Mouse (Mus musculus) adipocyte (in vitro differentiated cells): ENCODE data around the gene Tcf7.
A peak's percentile ranks its signal among the peaks of the same experiment; 100 is the strongest.

ENCODE experiments used
- DNase-seq: peaks from one replicate; pipeline ENCODE4 v3.0.0-alpha.2; 2016; ENCODE audit warnings: low spot score

Tcf7 gene

DNA sequence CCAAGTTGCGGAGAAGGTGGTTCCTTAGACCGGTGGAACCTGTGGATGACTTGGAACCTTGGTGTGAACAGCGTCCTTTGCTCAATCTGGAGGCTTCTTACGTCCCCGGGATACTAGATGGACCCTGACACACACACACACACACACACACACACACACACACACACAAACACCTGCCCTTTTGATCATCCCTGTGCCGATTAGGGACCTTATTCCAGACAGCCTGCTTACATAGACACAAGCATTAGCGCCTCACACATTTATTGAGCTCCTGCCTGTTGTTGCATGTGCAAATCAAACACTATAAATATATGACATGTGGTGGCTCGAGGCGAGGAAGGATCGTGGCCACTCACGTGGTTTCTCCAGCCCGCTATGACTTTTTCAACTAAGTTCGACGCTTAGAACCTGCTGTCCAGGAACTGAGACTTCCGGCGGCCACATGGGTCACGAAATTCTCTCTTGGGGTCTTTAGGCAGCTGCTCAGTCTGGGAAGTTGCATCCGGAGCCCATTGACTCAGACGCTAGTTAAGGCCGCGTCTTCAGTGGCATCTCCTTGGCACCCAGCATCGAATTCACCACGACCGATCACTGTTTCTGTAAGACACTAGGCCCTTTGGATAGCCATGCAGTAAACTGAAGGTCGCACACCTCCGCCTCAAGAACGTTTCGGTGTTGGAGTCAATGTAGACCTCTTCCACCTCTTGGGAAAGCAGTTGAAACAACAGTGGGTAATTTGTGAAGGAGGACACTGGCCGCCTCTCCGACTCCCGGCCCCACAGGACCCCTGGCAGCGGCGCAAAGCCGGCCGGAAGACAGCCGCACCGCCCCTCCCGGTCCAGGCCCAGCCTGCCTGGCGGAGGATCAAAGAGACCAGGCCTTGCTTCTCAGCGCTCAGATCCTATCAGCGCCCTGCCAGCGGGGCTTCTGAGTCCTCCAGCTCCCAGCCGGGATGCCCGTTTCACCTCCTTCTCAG, 1.1 kb upstream of the Tcf7 start:
- DNase-seq = no peak

DNA sequence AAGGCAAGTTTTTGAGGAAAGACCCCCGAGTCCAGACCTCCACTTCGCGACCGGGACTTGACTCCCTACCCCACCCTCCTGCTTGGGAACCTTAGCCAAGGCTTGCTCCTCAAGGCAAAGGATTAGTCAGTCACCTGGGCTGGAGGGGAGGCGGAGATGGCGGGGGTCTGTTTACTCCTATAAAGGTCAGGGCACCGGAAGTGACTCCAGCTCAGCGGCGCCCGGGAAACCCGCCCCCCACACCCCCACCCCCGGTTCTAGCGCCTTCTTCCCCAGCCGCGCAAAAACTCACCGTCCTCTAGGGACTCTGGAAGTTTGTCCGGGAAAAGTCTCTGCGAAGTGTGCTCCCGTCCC, 417 bp downstream of the Tcf7 start:
- no peak for DNase-seq

DNA sequence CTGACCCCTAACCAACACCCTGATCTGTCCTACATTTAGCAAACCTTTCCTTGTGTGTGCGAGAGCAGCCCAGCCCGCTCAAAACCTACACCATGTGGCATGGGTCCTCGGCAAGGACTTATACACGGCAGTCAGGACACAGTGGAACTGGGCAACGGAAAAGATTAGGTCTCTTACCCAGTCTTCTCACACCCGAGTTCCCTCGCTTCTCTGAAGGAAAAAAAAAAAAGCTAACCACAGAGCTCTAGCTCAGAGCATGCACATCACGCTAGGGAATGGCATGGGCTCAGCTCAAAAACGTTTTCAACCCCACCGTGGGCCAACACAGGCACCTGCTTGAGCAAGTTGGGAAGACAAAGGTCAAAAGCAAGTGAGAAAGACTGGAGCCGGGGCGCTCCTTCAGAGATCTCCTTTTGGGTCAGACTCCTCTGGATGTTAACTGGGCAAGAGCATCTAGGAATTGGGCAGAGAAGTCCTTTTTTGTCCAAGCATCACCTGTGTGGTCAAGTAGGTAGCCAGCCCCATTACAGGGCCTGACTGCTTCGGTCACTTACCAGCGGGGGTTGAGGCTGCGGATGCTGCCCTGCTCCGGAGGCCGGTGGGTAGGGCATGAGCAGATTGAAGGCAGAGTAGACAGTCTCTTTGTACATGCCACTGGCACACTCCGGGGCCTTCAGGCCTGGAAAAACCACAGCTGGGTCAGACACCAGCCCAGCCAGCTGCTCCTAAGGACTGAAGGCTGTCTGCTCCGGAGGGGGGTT, 1.1 kb downstream of the Tcf7 start:
- no peak for DNase-seq

GRCm38 (mm10) chr11:52280566-52281455, 2.0 kb downstream of the Tcf7 start:
- DNase-seq = no peak

- DNase-seq = no peak
Measured at GRCm38 (mm10) chr11:52279611-52280145, 3.1 kb downstream of the Tcf7 start.

DNA sequence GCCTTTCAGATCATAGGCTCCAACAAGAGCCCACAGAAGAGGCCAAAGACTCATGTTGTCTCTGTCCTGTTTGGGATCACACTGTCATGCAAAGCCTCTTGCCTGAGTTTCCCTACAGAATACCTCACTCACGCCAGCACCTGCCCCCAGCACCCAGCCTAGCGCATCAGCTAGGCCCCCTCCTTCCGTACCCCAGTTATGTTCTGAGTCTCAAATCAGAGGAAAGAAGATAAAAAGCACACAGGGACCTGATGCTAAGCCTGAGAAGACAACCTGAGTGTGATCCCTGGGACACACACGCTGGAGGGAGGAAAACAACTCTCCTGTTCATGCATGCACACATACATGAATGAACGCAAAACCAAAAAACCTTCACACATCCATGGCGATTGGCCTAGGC, 3.8 kb downstream of the Tcf7 start:
- DNase-seq = no peak

DNA sequence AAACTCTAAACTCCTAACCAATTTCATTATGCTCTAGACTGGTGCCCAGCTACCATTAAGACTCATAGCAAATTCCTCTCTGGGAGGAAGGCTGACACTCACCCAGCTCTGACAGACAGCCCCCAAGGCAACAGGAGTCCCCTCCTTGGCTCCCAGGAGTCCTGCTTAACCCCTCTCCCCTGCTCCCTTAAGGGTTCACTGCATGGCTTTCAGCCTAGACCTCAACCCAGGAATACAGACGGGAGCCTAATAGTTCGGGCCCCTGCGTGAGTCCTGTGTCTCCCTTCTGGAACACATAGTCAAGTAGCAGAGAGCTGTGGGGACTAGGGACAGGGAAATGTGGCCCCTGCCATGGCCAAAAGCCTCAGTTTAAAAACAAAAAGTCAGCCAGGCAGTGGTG, 4.7 kb downstream of the Tcf7 start:
- DNase-seq = no peak

GRCm38 (mm10) chr11:52277433-52278150, 5.2 kb downstream of the Tcf7 start:
- no peak for DNase-seq

DNA sequence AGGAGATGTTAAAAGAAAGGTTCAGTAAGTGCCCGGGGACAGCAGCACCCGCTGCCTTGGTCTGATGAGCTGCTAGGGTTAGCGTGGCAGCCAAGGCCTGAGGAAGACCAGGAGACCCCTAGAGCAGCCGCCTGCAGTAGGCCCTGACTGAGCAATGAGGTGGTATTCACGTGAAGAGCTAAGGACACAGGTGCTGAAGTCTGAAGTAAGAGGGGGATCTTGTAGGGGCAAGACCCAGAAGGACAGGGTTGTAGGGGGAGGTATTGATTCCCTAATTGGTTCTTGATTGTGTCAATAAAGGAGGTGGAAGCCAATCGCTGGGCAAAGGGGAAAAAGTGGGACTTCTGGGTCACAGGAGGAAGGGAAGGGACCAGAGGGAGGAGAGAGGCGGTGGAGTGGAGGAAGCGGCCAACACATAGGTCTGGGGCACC, 5.8 kb downstream of the Tcf7 start:
- DNase-seq = no peak

- DNase-seq = no peak
Measured at GRCm38 (mm10) chr11:52275774-52276555, 6.8 kb downstream of the Tcf7 start.

- DNase-seq = no peak
Measured at GRCm38 (mm10) chr11:52275366-52275765, 7.4 kb downstream of the Tcf7 start.

- no peak for DNase-seq
Measured at GRCm38 (mm10) chr11:52274456-52275112, 8.2 kb downstream of the Tcf7 start.

DNA sequence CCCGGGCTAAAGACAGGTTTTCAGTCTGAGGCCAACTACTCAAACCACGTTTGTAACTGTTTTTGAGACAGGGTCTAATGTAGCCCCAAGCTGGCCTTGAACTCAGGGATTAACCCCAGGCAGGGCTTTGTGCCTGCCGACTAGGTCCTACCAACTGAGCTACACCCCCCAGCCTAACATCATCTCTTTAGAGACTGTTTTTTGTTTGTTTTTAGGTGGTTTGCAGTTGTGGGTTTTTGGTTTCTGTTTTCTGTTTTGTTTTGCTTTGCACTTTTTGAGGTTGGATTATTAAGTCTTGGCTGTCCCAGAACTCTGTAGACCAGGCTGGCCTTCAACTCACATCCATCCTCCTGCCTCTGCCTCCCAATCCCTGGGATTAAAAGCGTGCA, 8.9 kb downstream of the Tcf7 start:
- DNase-seq = no peak

DNA sequence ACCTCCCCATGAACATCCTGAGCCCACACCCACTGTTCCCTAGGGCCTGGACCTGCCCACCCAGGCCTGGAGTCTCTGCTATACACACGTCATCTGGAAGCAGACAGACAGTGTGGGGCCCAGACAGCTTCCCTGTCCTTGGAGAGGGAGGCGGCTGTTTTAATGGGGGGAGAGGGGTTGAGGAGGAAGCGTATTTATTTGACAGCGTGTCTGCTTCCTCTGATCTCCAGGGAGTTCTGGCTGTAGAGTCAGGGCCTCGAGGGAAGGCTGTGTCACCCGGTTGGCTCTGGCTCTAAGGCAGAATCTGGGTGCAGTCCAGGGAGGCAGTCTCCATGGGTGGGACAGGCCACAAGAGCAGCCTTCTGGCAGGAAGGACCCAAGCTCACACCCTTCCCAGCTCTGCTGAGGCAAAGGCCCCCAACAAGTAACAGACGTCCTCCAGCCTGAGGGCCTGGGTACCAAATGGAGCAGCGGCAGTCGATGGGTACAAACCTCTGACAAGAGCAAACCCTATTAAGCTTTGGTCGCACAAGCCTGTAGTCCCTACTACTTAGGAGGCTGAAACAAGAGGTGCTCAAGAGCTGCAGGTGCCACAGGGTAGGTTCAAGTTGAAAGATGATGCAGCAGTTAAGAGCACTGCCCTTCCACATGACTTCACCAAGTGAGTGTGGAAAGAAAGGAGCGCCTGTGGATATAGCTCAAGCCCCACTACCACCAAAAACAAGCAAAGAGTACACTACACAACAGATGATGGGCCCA, 9.5 kb downstream of the Tcf7 start:
- DNase-seq = no peak

DNA sequence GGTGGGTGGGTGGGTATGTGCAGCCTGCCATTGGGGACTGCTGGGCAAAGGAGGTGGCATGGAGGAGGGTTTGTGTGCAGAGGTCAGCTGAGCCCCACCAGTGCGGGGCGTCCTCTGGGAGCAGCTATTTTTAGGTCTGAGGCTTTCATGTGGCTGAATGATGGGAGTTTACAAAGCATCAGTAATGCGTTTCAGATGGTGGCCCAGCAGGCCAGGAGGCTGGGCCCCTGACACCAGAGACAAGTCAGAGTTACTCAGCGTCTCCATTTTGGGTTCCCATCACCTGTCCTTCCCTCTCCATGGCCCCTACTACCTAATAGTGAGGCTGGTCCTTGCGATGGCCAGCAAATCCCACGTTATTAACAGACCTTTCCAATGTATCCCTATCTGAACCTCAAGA, 10.2 kb downstream of the Tcf7 start:
- no peak for DNase-seq

DNA sequence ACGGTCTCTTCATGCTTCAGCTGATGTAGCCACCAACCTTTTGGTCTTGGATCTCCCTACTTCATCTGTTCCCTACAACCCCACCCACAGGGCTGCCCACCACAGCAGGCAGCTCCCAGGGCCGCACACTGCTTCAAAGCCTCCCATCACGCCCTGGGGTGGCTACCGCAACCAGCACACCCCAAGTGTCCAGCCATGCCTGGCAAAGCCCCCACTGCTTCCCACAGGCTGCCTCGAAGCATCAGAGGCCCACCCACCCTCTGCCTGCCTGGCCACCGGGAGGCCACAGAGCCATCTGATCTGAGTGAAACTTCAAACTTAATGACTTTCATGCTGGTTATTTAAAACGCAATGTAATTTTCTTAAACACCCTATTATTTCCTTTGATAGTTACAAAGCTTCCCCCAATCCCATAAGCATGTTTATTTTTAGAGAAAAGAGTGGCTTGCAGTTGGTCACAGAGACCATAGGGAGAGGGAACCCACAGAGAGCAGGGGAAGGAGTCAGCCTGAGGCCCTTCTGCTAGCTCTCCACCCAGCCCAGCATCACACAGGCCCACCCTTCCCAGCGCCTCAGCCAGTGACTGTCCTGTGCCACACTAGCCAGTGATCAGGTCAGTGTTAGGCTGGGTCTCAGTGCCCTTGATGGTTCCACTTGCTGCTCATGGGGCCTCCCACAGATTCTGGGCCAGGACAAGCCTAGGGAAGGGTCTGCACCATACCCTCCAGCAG, 10.9 kb downstream of the Tcf7 start:
- DNase-seq = no peak

- DNase-seq = peak; percentile 65
Measured at GRCm38 (mm10) chr11:52269841-52270240, 13.0 kb downstream of the Tcf7 start.

DNA sequence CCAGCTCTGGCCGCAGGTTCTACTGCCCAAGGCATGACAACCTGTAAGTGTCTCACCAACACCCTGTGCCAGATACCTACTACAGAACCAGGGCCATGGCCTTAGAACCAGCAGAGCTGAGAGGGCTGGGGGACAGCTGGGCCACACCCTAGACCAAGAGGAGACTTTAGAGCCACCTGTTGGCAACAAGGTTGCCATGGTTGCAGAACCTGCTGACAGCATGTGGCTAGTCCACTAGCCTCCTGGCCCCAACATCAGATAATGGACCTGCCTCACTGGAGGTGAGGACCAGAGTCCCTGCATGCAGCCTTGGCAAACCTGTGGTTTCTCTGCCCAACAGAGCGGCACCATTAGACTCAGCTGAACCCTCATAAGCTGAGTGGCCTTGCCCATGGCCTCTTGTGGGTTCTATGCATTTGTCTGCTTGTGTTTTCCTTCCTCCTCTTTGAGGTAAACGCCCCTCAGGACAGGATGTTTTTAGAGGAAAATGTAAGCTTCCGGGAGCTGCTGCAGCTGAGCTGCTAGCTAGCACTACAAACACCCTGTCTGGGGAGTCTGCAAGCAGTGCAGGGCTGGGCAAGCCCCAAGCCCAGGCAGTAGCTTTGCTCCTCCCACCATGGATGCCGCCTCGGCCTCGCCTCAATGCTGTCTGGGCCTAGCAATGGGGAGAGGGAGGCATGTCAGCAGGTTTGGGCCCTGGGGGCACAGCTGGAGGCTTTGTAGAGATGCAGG, 14.5 kb downstream of the Tcf7 start:
- DNase-seq = no peak
